Mouse (Mus musculus) forelimb bud, embryonic 11.5 days (tissue): ENCODE data around the gene Auts2.

Experiments used
- DNase-seq: peaks from one replicate; pipeline ENCODE4 v3.0.0-alpha.2; 2012; ENCODE audit warnings: low read depth, low spot score

Gene Auts2

GRCm38 (mm10) chr5:132092721-132093120 is 450.4 kb downstream of the Auts2 start:
- no peak for DNase-seq

GRCm38 (mm10) chr5:132089496-132090250 is 453.5 kb downstream of the Auts2 start:
- DNase-seq = no peak

- DNase-seq = no peak
Measured at GRCm38 (mm10) chr5:132088585-132088984, 454.6 kb downstream of the Auts2 start.

DNA sequence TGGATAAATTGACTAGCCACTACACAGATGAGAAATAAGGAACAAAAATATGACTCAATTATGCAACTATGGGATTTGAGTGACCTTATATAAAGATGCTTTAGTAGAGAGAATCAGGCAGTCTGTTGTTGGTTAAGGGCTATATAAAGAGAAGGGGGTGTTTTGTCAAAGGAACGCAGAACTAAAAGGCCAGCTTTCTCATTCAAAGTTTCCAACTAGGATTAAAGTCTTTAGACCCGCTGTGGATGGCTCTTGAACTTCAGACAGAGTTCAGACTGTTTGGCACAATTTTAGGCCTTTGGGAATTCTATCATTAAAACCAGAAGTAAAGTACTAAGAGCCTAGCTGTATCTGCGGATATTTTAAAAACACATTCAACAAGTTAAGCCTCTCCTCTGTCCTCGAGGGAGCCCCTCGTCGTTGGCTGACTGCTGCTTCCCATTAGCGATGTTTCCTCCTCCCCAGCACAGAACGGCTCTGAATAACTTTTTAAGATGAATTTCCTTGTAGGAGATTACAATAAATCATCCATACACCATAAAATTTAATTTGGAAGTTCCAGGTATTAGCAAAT is 459.3 kb downstream of the Auts2 start:
- DNase-seq = peak; percentile 68

DNA sequence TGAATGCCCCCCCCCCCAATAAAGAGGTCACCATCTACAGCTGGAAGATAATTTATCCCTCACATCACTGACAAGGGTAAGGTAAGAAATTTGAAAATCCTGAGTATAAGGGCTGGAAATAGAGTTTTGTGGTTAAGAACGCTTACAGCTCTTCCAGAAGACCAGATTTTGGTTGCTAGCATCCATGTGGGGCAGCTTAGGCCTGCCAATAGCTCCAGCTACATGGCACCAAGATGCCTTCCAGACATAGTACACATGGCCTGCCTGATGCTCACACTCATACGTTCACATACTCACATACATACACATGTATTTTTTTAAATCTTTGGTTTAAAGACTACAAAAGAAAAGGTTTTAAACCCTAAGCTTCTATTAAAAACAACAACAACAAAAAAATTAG is 467.2 kb downstream of the Auts2 start:
- no peak for DNase-seq

- DNase-seq = peak; percentile 69
Measured at GRCm38 (mm10) chr5:132074724-132075374, 468.3 kb downstream of the Auts2 start.

GRCm38 (mm10) chr5:132074360-132074723 is 468.8 kb downstream of the Auts2 start:
- DNase-seq = peak; percentile 76

GRCm38 (mm10) chr5:132073677-132074359 is 469.3 kb downstream of the Auts2 start:
- DNase-seq = peak; percentile 11

DNA sequence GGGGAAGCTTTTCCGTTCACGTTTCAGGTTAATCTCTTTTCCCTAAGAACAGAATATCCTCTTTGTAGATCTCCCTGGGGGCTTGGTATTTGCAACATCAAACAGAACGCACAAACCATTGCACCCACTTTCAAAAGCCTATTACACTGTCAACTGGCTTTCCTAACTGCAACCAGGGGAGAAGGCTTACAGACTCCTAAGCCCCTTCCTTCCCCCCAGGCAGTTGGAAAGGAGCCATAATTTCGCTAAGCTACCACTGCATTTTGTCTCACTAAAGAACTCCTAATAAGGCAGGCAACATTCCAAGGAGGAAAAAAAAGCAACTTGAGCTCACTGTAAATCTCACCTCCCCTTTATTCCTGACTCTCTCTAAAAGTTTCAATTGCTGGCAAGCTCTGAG is 470.8 kb downstream of the Auts2 start:
- DNase-seq = peak; percentile 65

- peak; percentile 70 for DNase-seq
Measured at GRCm38 (mm10) chr5:132067750-132068739, 475.1 kb downstream of the Auts2 start.

DNA sequence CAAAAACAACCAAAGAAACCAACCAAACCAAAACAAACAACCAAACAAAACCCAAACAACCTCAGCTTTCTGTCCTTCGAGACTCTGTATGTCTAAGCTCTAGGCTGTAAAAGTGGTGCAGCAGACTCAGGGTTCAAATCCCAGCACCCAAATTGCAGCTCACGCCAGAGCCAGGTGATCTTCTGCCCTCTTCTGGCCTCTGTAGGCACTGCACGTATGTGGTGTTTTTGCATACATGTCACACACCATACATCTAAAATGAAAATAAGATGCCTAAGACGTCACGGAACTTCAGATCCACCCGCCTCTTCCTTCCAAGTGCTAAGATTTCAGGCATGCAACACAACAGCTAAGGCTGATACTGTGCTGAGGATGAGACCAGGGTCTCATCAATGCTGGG is 483.0 kb downstream of the Auts2 start:
- peak; percentile 25 for DNase-seq

DNA sequence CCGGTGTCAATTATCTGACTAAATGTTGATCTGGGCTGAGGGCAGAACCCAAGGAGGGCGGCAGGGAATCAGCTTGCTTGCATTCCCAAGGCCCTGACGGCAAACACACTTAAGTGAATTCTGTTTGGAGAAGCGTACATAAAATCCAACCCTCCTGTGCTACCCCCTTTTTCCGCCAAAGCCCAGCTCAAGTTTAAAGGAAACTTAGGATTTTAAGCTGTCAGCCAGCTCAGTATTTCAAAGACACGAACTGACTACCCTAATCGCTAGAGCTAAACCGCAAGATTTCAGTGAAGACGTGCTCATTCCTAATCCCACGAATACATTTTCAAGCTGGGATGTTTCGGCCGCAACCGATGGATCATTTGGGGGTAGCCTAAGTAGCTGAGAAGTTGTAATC is 490.5 kb downstream of the Auts2 start:
- DNase-seq = no peak

GRCm38 (mm10) chr5:132039584-132039983 is 503.6 kb downstream of the Auts2 start:
- no peak for DNase-seq

- no peak for DNase-seq
Measured at GRCm38 (mm10) chr5:132033491-132034350, 509.4 kb downstream of the Auts2 start.

- DNase-seq = peak; percentile 45
Measured at GRCm38 (mm10) chr5:132030941-132031531, 512.1 kb downstream of the Auts2 start.

DNA sequence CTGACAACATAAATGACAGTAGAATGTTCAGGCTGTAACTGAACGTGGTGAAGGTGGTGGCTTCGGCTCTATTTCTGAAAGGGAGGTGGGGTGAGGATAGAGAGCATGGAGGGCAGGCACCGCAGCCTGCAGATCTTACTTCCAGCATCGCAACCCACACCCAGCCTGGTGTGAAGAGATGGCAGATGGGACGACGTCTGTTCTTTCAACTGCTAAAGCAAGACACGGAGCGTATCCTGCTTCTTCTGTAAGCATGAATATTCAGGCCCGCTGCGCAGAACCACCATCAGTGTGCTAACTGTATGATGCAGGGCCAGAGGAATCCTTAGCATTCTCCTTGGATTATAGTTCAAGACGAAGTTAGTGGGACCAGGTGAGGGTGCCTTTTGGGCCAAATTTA is 513.5 kb downstream of the Auts2 start:
- no peak for DNase-seq

DNA sequence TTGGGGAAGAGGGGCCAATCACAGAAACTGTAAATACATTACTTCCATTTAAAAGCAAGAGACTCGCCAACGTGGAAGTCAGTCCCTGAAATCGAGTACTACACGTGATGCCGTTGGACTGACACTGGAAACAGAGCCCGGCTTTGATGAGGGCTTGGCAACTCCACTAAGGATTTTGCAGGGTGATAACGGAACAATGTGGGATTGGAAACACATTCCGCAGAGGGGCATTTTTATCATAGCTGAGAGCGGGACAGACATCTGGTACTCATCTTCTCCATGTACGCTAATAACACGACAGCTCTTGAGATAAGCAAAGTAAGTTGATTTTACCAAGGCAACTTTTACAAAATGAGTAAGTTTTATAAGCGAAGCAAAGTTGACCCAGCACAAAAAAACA is 514.1 kb downstream of the Auts2 start:
- DNase-seq = no peak

DNA sequence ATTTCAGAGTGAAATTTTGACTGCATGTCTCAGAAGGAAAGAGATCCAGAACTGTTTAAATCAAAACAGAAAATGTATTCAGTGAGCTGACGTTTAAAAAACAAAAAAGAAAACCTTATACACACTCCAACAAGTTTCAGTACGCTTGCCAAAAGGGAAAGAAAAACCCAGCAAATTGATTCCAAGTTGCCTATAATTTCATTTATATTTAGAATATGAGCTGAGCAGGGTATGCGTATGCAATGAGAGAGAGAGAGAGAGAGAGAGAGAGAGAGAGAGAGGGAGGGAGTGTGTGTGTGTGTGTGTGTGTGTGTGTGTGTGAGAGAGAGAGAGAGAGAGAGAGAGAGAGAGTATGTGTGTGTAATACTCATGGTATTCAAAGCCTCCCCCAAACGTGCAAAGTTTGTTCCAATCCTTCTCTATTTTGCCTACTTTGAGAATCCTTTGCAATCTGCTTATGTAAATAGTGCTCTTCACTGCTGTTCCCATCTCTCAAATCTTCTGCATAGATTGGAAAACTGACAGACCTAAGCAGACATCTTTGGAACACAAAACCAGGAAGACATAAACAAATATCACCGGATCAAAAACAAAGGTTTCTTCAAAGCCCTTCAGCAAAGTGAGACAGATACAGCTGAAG is 515.2 kb downstream of the Auts2 start:
- no peak for DNase-seq

GRCm38 (mm10) chr5:132013296-132013695 is 529.8 kb downstream of the Auts2 start:
- DNase-seq = no peak
